Mouse (Mus musculus) MEL (cell line): ENCODE measurements around the gene Cfap100. TPM values are rescaled to one million over a fixed set of nuclear protein-coding genes. Genes with fewer than 3 reads are reported as not detected.

Source experiments
- DNase-seq: peaks from one replicate; pipeline ENCODE4 v3.0.0; 2011; ENCODE audit warnings: low read depth, low spot score
- H3K27ac ChIP-seq: 2 replicates; pipeline ENCODE4 v1.5.1; 2012; ENCODE audit warnings: low read depth, mild to moderate bottlenecking, control low read depth, low read length, moderate library complexity; ENCODE audit not compliant: control insufficient read depth
- H3K27me3 ChIP-seq, 2 experiments: fragments of 150-350 bp in 1 of 2; sonication (generic) in 1 of 2; 2 replicates each; pipeline ENCODE4 v1.6.1; 2012; ENCODE audit warnings: low read length in 2 of 2, mild to moderate bottlenecking in 2 of 2, improper control_type of control experiment in 1 of 2, moderate library complexity in 1 of 2; ENCODE audit not compliant: insufficient read depth in 2 of 2, control insufficient read depth in 1 of 2
- H3K36me3 ChIP-seq, 2 experiments: 2 replicates each; pipeline ENCODE4 v1.6.1; 2012 to 2014; ENCODE audit warnings: low read length in 2 of 2, improper control_type of control experiment in 1 of 2, inconsistent platforms in 1 of 2, mild to moderate bottlenecking in 1 of 2; ENCODE audit not compliant: insufficient read depth in 2 of 2, control insufficient read depth in 1 of 2
- H3K4me1 ChIP-seq, 2 experiments: fragments of 150-350 bp in 1 of 2; sonication (generic) in 1 of 2; 2 replicates each; pipeline ENCODE4 v1.6.1; 2012; ENCODE audit warnings: low read length in 2 of 2, improper control_type of control experiment in 1 of 2, mild to moderate bottlenecking in 1 of 2; ENCODE audit not compliant: insufficient read depth in 2 of 2, control insufficient read depth in 1 of 2
- H3K4me3 ChIP-seq, 2 experiments: fragments of 150-350 bp in 1 of 2; sonication (generic) in 1 of 2; 2 replicates each; pipeline ENCODE4 v1.5.1; 2012; ENCODE audit warnings: low read depth in 2 of 2, low read length in 2 of 2, mild to moderate bottlenecking in 2 of 2, moderate library complexity in 2 of 2, control low read depth in 1 of 2, improper control_type of control experiment in 1 of 2; ENCODE audit not compliant: control insufficient read depth in 1 of 2, insufficient read depth in 1 of 2
- H3K79me2 ChIP-seq: 2 replicates; pipeline ENCODE4 v1.6.1; 2012; ENCODE audit warnings: mild to moderate bottlenecking, low read length, moderate library complexity; ENCODE audit not compliant: control insufficient read depth, poor library complexity, insufficient read depth
- H3K9ac ChIP-seq: 2 replicates; pipeline ENCODE4 v1.6.1; 2012; ENCODE audit warnings: low read depth, mild to moderate bottlenecking, control low read depth, low read length, moderate library complexity; ENCODE audit not compliant: control insufficient read depth, poor library complexity, severe bottlenecking
- H3K9me3 ChIP-seq: fragments of 150-350 bp; sonication (generic); replicated peaks from 2 replicates; pipeline ENCODE4 v1.6.1; 2012; ENCODE audit warnings: mild to moderate bottlenecking, low read length, improper control_type of control experiment, moderate library complexity; ENCODE audit not compliant: insufficient read depth
- BHLHE40 ChIP-seq: IDR thresholded peaks from 2 replicates; pipeline ENCODE4 v1.6.1; 2012; ENCODE audit warnings: low read depth, mild to moderate bottlenecking, inconsistent platforms, low read length, improper control_type of control experiment, borderline replicate concordance
- CHD1 ChIP-seq: IDR thresholded peaks from 2 replicates; pipeline ENCODE4 v1.6.1; 2012; ENCODE audit warnings: low read depth, mild to moderate bottlenecking, inconsistent platforms, low read length, improper control_type of control experiment
- CTCF ChIP-seq, 3 experiments: IDR thresholded peaks in 2 of 3; conservative IDR thresholded peaks in 1 of 3; 2 replicates each; pipeline ENCODE4 v1.5.1; 2011 to 2012; ENCODE audit warnings: low read length in 3 of 3, low read depth in 2 of 3, mild to moderate bottlenecking in 2 of 3, improper control_type of control experiment in 1 of 3, inconsistent platforms in 1 of 3, mixed read lengths in 1 of 3, moderate library complexity in 1 of 3; ENCODE audit not compliant: control insufficient read depth in 1 of 3, insufficient read depth in 1 of 3, poor library complexity in 1 of 3, severe bottlenecking in 1 of 3
- E2F4 ChIP-seq: IDR thresholded peaks from 2 replicates; pipeline ENCODE4 v1.6.1; 2011; ENCODE audit warnings: low read depth, low read length, improper control_type of control experiment, borderline replicate concordance
- ELF1 ChIP-seq: IDR thresholded peaks from 2 replicates; pipeline ENCODE4 v1.6.1; 2014; ENCODE audit warnings: low read depth, mild to moderate bottlenecking, inconsistent platforms, low read length, improper control_type of control experiment, moderate library complexity
- EP300 ChIP-seq, 2 experiments: IDR thresholded peaks; 2 replicates each; pipeline ENCODE4 v1.6.1; 2011; ENCODE audit warnings: improper control_type of control experiment in 2 of 2, low read length in 2 of 2, low read depth in 1 of 2, mild to moderate bottlenecking in 1 of 2
- GATA1 ChIP-seq: IDR thresholded peaks from 2 replicates; pipeline ENCODE4 v1.6.1; 2011; ENCODE audit warnings: low read depth, low read length, improper control_type of control experiment
- HCFC1 ChIP-seq: IDR thresholded peaks from 2 replicates; pipeline ENCODE4 v1.6.1; 2012; ENCODE audit warnings: low read depth, mild to moderate bottlenecking, inconsistent platforms, low read length, improper control_type of control experiment, moderate library complexity
- JUND ChIP-seq: IDR thresholded peaks from 2 replicates; pipeline ENCODE4 v1.6.1; 2011; ENCODE audit warnings: low read depth, mild to moderate bottlenecking, improper control_type of control experiment, low read length
- KAT2A ChIP-seq: conservative IDR thresholded peaks from 2 replicates; pipeline ENCODE4 v1.6.1; 2012; ENCODE audit warnings: low read depth, low read length, improper control_type of control experiment, inconsistent platforms
- MAX ChIP-seq: IDR thresholded peaks from 2 replicates; pipeline ENCODE4 v1.6.1; 2011; ENCODE audit warnings: low read length, improper control_type of control experiment
- MAZ ChIP-seq: IDR thresholded peaks from 2 replicates; pipeline ENCODE4 v1.6.1; 2012; ENCODE audit warnings: low read depth, mild to moderate bottlenecking, inconsistent platforms, low read length, improper control_type of control experiment
- MXI1 ChIP-seq: IDR thresholded peaks from 2 replicates; pipeline ENCODE4 v1.6.1; 2011; ENCODE audit warnings: mild to moderate bottlenecking, low read depth, low read length, improper control_type of control experiment
- NELFE ChIP-seq: IDR thresholded peaks from 2 replicates; pipeline ENCODE4 v1.6.1; 2011; ENCODE audit warnings: low read depth, low read length, improper control_type of control experiment
- POLR2AphosphoS2 ChIP-seq: IDR thresholded peaks from 2 replicates; pipeline ENCODE4 v1.6.1; 2011; ENCODE audit warnings: low read length, improper control_type of control experiment
- POLR2AphosphoS5 ChIP-seq: IDR thresholded peaks from 2 replicates; pipeline ENCODE4 v1.6.1; 2012; ENCODE audit warnings: low read depth, borderline replicate concordance, mild to moderate bottlenecking, inconsistent platforms, low read length, moderate library complexity, mixed read lengths
- RCOR1 ChIP-seq: IDR thresholded peaks from 2 replicates; pipeline ENCODE4 v1.6.1; 2012; ENCODE audit warnings: low read depth, mild to moderate bottlenecking, inconsistent platforms, low read length, improper control_type of control experiment
- TAL1 ChIP-seq: IDR thresholded peaks from 2 replicates; pipeline ENCODE4 v1.6.1; 2012; ENCODE audit warnings: mild to moderate bottlenecking, inconsistent platforms, low read length, moderate library complexity, mixed read lengths
- TBP ChIP-seq: IDR thresholded peaks from 2 replicates; pipeline ENCODE4 v1.8.0; 2011; ENCODE audit warnings: low read depth, low read length, improper control_type of control experiment
- TCF12 ChIP-seq: IDR thresholded peaks from 2 replicates; pipeline ENCODE4 v1.6.1; 2014; ENCODE audit warnings: low read depth, mild to moderate bottlenecking, inconsistent platforms, low read length, improper control_type of control experiment, moderate library complexity
- UBTF ChIP-seq: IDR thresholded peaks from 2 replicates; pipeline ENCODE4 v1.6.1; 2012; ENCODE audit warnings: low read depth, mild to moderate bottlenecking, inconsistent platforms, low read length, improper control_type of control experiment, moderate library complexity, borderline replicate concordance; ENCODE audit not compliant: insufficient read depth
- ZC3H11A ChIP-seq: IDR thresholded peaks from 2 replicates; pipeline ENCODE4 v1.6.1; 2012; ENCODE audit warnings: low read depth, mild to moderate bottlenecking, inconsistent platforms, low read length, improper control_type of control experiment
- polyA plus RNA-seq, 2 experiments: library from polyadenylated mRNA; stranded (reverse) in 1 of 2; unstranded in 1 of 2; fragments of >175 nt in 1 of 2; fragments of >200 nt in 1 of 2; gene quantifications; 2 replicates each; pipeline versions ENCODE4 v1.2.1 to v1.2.4; 2012; ENCODE audit warnings: low replicate concordance in 2 of 2, low read depth in 1 of 2; ENCODE audit not compliant: insufficient read length in 2 of 2, insufficient read depth in 1 of 2, missing spikeins in 1 of 2
- total RNA-seq: library from RNA; depleted of rRNA; stranded (reverse); fragments of 300-350 nt; gene quantifications from 2 replicates; pipeline ENCODE4 v1.2.3, GENCODE M21; 2012; rRNA removed

Gene Cfap100
- total and polyA plus RNA-seq, 3 experiments, result 0.19 TPM; not detected in 2

- Histone ChIP-seq H3K9ac (no peak overlapping the region), H3K4me1 (peaks cover 0 to 10% of the 10 kb centered on the region in 2 experiments; a peak in 2 of 4 replicates), H3K4me3 (no peak overlapping the region), H3K27ac (no peak overlapping the region), H3K79me2 (no peaks in the 10 kb centered on the region), H3K9me3 (no peaks in the 10 kb centered on the region), H3K36me3 (no peaks in the 10 kb centered on the region), H3K27me3 (peaks cover 2% of the 10 kb centered on the region in 2 experiments; a peak in 1 of 4 replicates)
- TF ChIP-seq MAX, result no peak
- TF ChIP-seq MXI1, result no peak
- TF ChIP-seq ZC3H11A, result no peak
- no peak for TF ChIP-seq RCOR1
- no peak for TF ChIP-seq POLR2AphosphoS5
- DNase-seq, result no peak
These were observed 69.2 kb downstream of the Cfap100 start for GRCm38 (mm10) chr6:90359445-90359844.

DNA sequence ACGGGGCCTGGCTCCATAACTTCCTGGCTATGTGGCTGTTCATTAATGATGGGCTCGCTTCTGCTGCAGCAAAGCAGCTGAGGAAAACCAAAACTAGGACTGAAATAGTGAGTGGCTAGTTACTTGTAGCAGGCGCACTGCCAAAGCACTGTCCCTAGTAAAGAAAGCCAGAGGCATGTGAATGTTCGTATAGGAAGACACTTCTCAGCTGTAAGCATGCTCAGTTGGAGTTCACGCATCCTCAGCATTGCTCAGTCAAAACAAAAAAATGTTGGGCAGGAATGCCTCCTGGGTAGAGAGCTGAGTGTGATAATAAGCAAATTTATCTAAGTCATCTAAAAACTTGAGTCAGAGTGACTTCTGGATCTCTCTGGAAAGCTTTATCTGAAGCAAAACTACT lies 70.5 kb downstream of the Cfap100 start:
- peaks cover 0 to 10% of the 10 kb centered on the region in 2 experiments; a peak in 2 of 4 replicates for H3K4me1 ChIP-seq
- H3K36me3 ChIP-seq, result no peaks in the 10 kb centered on the region
- no peaks in the 10 kb centered on the region for H3K79me2 ChIP-seq
- no peak for DNase-seq
- H3K27me3 ChIP-seq, result no peaks in the 10 kb centered on the region
- H3K9me3 ChIP-seq, result no peaks in the 10 kb centered on the region
- no peak overlapping the region for H3K27ac ChIP-seq
- TF ChIP-seq NELFE, result no peak
- no peak for TF ChIP-seq ELF1
- no peak for TF ChIP-seq BHLHE40
- TF ChIP-seq TBP, result no peak
- no peak for TF ChIP-seq GATA1
- TF ChIP-seq POLR2AphosphoS2, result no peak
- TF ChIP-seq POLR2AphosphoS5, result no peak
- no peak for TF ChIP-seq MAZ
- TF ChIP-seq UBTF, result no peak
- TF ChIP-seq TCF12, result no peak
- TF ChIP-seq MXI1, result no peak
- no peak for TF ChIP-seq TAL1
- no peak for TF ChIP-seq HCFC1
- no peak for TF ChIP-seq RCOR1
- TF ChIP-seq E2F4, result no peak
- TF ChIP-seq KAT2A, result no peak
- TF ChIP-seq CHD1, result no peak
- no peak for TF ChIP-seq EP300 (IDR thresholded peaks at IDR 0.05; ENCODE audit: low read depth in 1 of 2, low read length in 2 of 2)
- no peak for TF ChIP-seq JUND
- TF ChIP-seq CTCF (IDR thresholded peaks at IDR 0.05 in 2 of 3, conservative IDR thresholded peaks at IDR 0.05 in 1 of 3; ENCODE audit: control insufficient read depth in 1 of 3, insufficient read depth in 1 of 3, low read depth in 2 of 3, low read length in 3 of 3, poor library complexity in 1 of 3, severe bottlenecking in 1 of 3), result no peak
- TF ChIP-seq, all 39 proteins: peak for 0
- H3K4me3 ChIP-seq, result no peak overlapping the region
- H3K9ac ChIP-seq, result no peak overlapping the region

Other genes starting within 250 kb of the Cfap100 start
- gene V1ra8, start 226.0 kb downstream of the Cfap100 start, total RNA-seq, result not detected in 2 replicates
- gene V1ra8, start 226.0 kb downstream of the Cfap100 start, polyA plus RNA-seq, result not detected
- gene Vmn1r53, start 204.4 kb downstream of the Cfap100 start, total RNA-seq, result not detected in 2 replicates
- gene Vmn1r53, start 204.4 kb downstream of the Cfap100 start, polyA plus RNA-seq, result not detected
- gene Vmn1r54, start 182.5 kb downstream of the Cfap100 start, total RNA-seq, result not detected in 2 replicates
- not detected for gene Vmn1r54, start 182.5 kb downstream of the Cfap100 start, polyA plus RNA-seq
- not detected in 2 replicates for gene BC048671, start 127.6 kb downstream of the Cfap100 start, total RNA-seq
- gene BC048671, start 127.6 kb downstream of the Cfap100 start, polyA plus RNA-seq, result not detected
- gene Chst13, start 103.6 kb downstream of the Cfap100 start, total RNA-seq, result not detected in 2 replicates
- gene Chst13, start 103.6 kb downstream of the Cfap100 start, polyA plus RNA-seq, result not detected
- gene Uroc1, start 95.5 kb downstream of the Cfap100 start, total RNA-seq, result not detected in 2 replicates
- not detected for gene Uroc1, start 95.5 kb downstream of the Cfap100 start, polyA plus RNA-seq
- 7.8 and 8.6 TPM in 2 replicates for gene Zxdc, start 59.3 kb downstream of the Cfap100 start, total RNA-seq
- 10 to 100 TPM in 1 of 2 experiments, not detected in 1; 10.7 TPM for gene Zxdc, start 59.3 kb downstream of the Cfap100 start, polyA plus RNA-seq
- gene Klf15, start 33.8 kb upstream of the Cfap100 start, total RNA-seq, result not detected in 2 replicates
- not detected for gene Klf15, start 33.8 kb upstream of the Cfap100 start, polyA plus RNA-seq
- 0.04 TPM in 1 of 2 replicates, not detected in the other for gene Aldh1l1, start 57.6 kb upstream of the Cfap100 start, total RNA-seq
- under 1 TPM in 1 of 2 experiments, not detected in 1; 0.14 TPM for gene Aldh1l1, start 57.6 kb upstream of the Cfap100 start, polyA plus RNA-seq
- 54.7 and 65.8 TPM in 2 replicates for gene Slc41a3, start 175.9 kb upstream of the Cfap100 start, total RNA-seq
- 10 to 100 TPM in 1 of 2 experiments, not detected in 1; 70.4 TPM for gene Slc41a3, start 175.9 kb upstream of the Cfap100 start, polyA plus RNA-seq